Mouse (Mus musculus) midbrain, embryonic 16.5 days (tissue): ENCODE results near the gene Naa35. TPM values are rescaled to one million over a fixed set of nuclear protein-coding genes. Genes with fewer than 3 reads are reported as not detected.

Source experiments
- ATAC-seq: fragments of 200-750 bp; cut with Nextera tagmentation; 2 replicates; pipeline ENCODE4 v1.8.0; 2017; ENCODE audit warnings: moderate TSS enrichment
- H3K27ac ChIP-seq: fragments of 300-500 bp; sonication (generic); 2 replicates; pipeline ENCODE4 v1.5.1; 2014; ENCODE audit warnings: mild to moderate bottlenecking, low read length, mixed read lengths
- H3K27me3 ChIP-seq: fragments of 300-500 bp; sonication (generic); 2 replicates; pipeline ENCODE4 v1.6.1; 2014; ENCODE audit warnings: low read depth, low read length, mixed read lengths; ENCODE audit not compliant: control insufficient read depth, insufficient read depth
- H3K36me3 ChIP-seq: fragments of 300-500 bp; sonication (generic); 2 replicates; pipeline ENCODE4 v1.6.1; 2014; ENCODE audit warnings: mild to moderate bottlenecking, low read length, moderate library complexity, mixed read lengths; ENCODE audit not compliant: control insufficient read depth, insufficient read depth
- H3K4me1 ChIP-seq: fragments of 300-500 bp; sonication (generic); 2 replicates; pipeline ENCODE4 v1.6.1; 2014; ENCODE audit warnings: mild to moderate bottlenecking, low read length, mixed read lengths; ENCODE audit not compliant: control insufficient read depth, insufficient read depth
- H3K4me2 ChIP-seq: fragments of 300-500 bp; sonication (generic); 2 replicates; pipeline ENCODE4 v1.6.1; 2014; ENCODE audit warnings: mild to moderate bottlenecking, low read length, mixed read lengths
- H3K4me3 ChIP-seq: fragments of 300-500 bp; sonication (generic); 2 replicates; pipeline ENCODE4 v1.5.1; 2014; ENCODE audit warnings: low read depth, mild to moderate bottlenecking, low read length, moderate library complexity, mixed read lengths
- H3K9ac ChIP-seq: fragments of 300-500 bp; sonication (generic); 2 replicates; pipeline ENCODE4 v1.6.1; 2014; ENCODE audit warnings: low read depth, low read length, mixed read lengths
- H3K9me3 ChIP-seq: fragments of 300-500 bp; sonication (generic); replicated peaks from 2 replicates; pipeline ENCODE4 v1.6.1; 2014; ENCODE audit warnings: mild to moderate bottlenecking, low read length, mixed read lengths; ENCODE audit not compliant: control insufficient read depth, poor library complexity, severe bottlenecking
- WGBS: fragments of 180-500 bp; shearing (Covaris S2); extraction: QIAGEN DNeasy Blood & Tissue Kit; methylation state at CpG from one replicate; pipeline ENCODE4 v1.1.7; 2014; 5-methylcytosine and 5-hydroxymethylcytosine counted together
- polyA plus RNA-seq: library from polyadenylated mRNA; unstranded; fragments of >200 nt; fragmentation: Nextera tagmentation; extraction: Ambion mirVana; gene quantifications from 2 replicates; pipeline ENCODE4 v1.2.1, GENCODE M21; 2015

Gene Naa35
- polyA plus RNA-seq, 1 experiment from 2014 or later = 148 TPM

- H3K36me3 ChIP-seq = peaks cover 27% of the 10 kb centered on the region
Measured at GRCm38 (mm10) chr13:59637800-59638199, 52.7 kb downstream of the Naa35 start.

GRCm38 (mm10) chr13:59639368-59640177, 54.5 kb downstream of the Naa35 start:
- Histone ChIP-seq H3K27me3 (no peaks in the 10 kb centered on the region), H3K36me3 (peaks cover 17% of the 10 kb centered on the region), H3K9ac (no peak overlapping the region), H3K9me3 (no peaks in the 10 kb centered on the region), H3K4me2 (no peak overlapping the region), H3K4me3 (no peak overlapping the region), H3K4me1 (no peaks in the 10 kb centered on the region), H3K27ac (no peak overlapping the region)
- 86% methylated on average over 16 of the region's 16 CpGs for WGBS
- ATAC-seq = no peak

More at GRCm38 (mm10) chr13:59637800-59638199, 52.7 kb downstream of the Naa35 start:
- H3K4me2 ChIP-seq = no peak overlapping the region
- H3K9me3 ChIP-seq = no peaks in the 10 kb centered on the region
- no peak for ATAC-seq
- no peaks in the 10 kb centered on the region for H3K4me1 ChIP-seq
- no peaks in the 10 kb centered on the region for H3K27me3 ChIP-seq
- no peak overlapping the region for H3K27ac ChIP-seq
- no peak overlapping the region for H3K4me3 ChIP-seq
- no peak overlapping the region for H3K9ac ChIP-seq
- WGBS = 93% methylated on average over 7 of the region's 7 CpGs

GRCm38 (mm10) chr13:59640178-59640440, 55.0 kb downstream of the Naa35 start:
- H3K9me3 ChIP-seq = no peaks in the 10 kb centered on the region
- no peak for ATAC-seq
- no peak overlapping the region for H3K4me3 ChIP-seq
- 90% methylated on average over 6 of the region's 6 CpGs for WGBS
- no peaks in the 10 kb centered on the region for H3K27me3 ChIP-seq
- peaks cover 17% of the 10 kb centered on the region for H3K36me3 ChIP-seq
- H3K27ac ChIP-seq = no peak overlapping the region
- no peaks in the 10 kb centered on the region for H3K4me1 ChIP-seq
- no peak overlapping the region for H3K4me2 ChIP-seq
- H3K9ac ChIP-seq = no peak overlapping the region

GRCm38 (mm10) chr13:59642818-59643217, 57.8 kb downstream of the Naa35 start:
- H3K9ac ChIP-seq = no peak overlapping the region
- H3K4me2 ChIP-seq = no peak overlapping the region
- no peak overlapping the region for H3K27ac ChIP-seq
- no peak for ATAC-seq
- peaks cover 3% of the 10 kb centered on the region for H3K36me3 ChIP-seq
- WGBS = 98% methylated on average over 2 of the region's 2 CpGs
- H3K4me3 ChIP-seq = no peak overlapping the region
- H3K9me3 ChIP-seq = no peaks in the 10 kb centered on the region
- H3K4me1 ChIP-seq = no peaks in the 10 kb centered on the region; the same call in 1 of the 2 replicates
- H3K27me3 ChIP-seq = no peaks in the 10 kb centered on the region

- H3K36me3 ChIP-seq = no peaks in the 10 kb centered on the region
Measured at GRCm38 (mm10) chr13:59645491-59645890, 60.4 kb downstream of the Naa35 start.

GRCm38 (mm10) chr13:59646674-59647244, 61.7 kb downstream of the Naa35 start:
- Histone ChIP-seq H3K4me3 (no peak overlapping the region), H3K9ac (no peak overlapping the region), H3K27me3 (no peaks in the 10 kb centered on the region), H3K9me3 (no peaks in the 10 kb centered on the region), H3K4me1 (no peaks in the 10 kb centered on the region; the same call in 1 of the 2 replicates), H3K36me3 (no peaks in the 10 kb centered on the region), H3K4me2 (no peak overlapping the region), H3K27ac (no peak overlapping the region)
- 0 out of 2 replicates have a peak, but pooled peaks have one; percentile 39 for ATAC-seq
- WGBS = 15% methylated on average over 11 of the region's 11 CpGs

More at GRCm38 (mm10) chr13:59645491-59645890, 60.4 kb downstream of the Naa35 start:
- H3K9ac ChIP-seq = no peak overlapping the region
- no peak overlapping the region for H3K4me3 ChIP-seq
- no peak overlapping the region for H3K27ac ChIP-seq
- ATAC-seq = no peak
- H3K9me3 ChIP-seq = no peaks in the 10 kb centered on the region
- H3K4me1 ChIP-seq = no peaks in the 10 kb centered on the region; the same call in 1 of the 2 replicates
- no peak overlapping the region for H3K4me2 ChIP-seq
- H3K27me3 ChIP-seq = no peaks in the 10 kb centered on the region
- WGBS = 88% methylated on average over 3 of the region's 3 CpGs

GRCm38 (mm10) chr13:59647484-59647883, 62.4 kb downstream of the Naa35 start:
- Histone ChIP-seq H3K9ac (no peak overlapping the region), H3K27ac (no peak overlapping the region), H3K36me3 (no peaks in the 10 kb centered on the region), H3K4me3 (no peak overlapping the region), H3K9me3 (no peaks in the 10 kb centered on the region), H3K27me3 (no peaks in the 10 kb centered on the region), H3K4me1 (peaks cover under 1% of the 10 kb centered on the region; the same call in 1 of the 2 replicates), H3K4me2 (no peak overlapping the region)
- WGBS = 78% methylated on average over 6 of the region's 6 CpGs
- no peak for ATAC-seq

- Histone ChIP-seq H3K36me3 (no peaks in the 10 kb centered on the region), H3K9me3 (no peaks in the 10 kb centered on the region), H3K4me1 (peaks cover 11% of the 10 kb centered on the region; the same call in 1 of the 2 replicates), H3K27ac (no peak overlapping the region), H3K9ac (no peak overlapping the region), H3K4me3 (no peak overlapping the region), H3K4me2 (no peak overlapping the region), H3K27me3 (no peaks in the 10 kb centered on the region)
- WGBS = 88% methylated on average over 6 of the region's 6 CpGs
- no peak for ATAC-seq
Measured at GRCm38 (mm10) chr13:59648598-59648997, 63.5 kb downstream of the Naa35 start.

- no peak overlapping the region for H3K27ac ChIP-seq
- no peak overlapping the region for H3K4me2 ChIP-seq
- H3K9me3 ChIP-seq = no peaks in the 10 kb centered on the region
- WGBS = 85% methylated on average over 5 of the region's 5 CpGs
- no peak overlapping the region for H3K9ac ChIP-seq
- peaks cover 11% of the 10 kb centered on the region; the same call in 1 of the 2 replicates for H3K4me1 ChIP-seq
- ATAC-seq = no peak
- H3K36me3 ChIP-seq = no peaks in the 10 kb centered on the region
- H3K4me3 ChIP-seq = no peak overlapping the region
- no peaks in the 10 kb centered on the region for H3K27me3 ChIP-seq
Measured at GRCm38 (mm10) chr13:59649781-59650180, 64.7 kb downstream of the Naa35 start.
